Comparison of ENCODE assay signal across 23 mouse cellular contexts in genomic region chr2:61764470-61765105, GRCm38 (mm10). TPM values are rescaled to one million over a fixed set of nuclear protein-coding genes. Genes with fewer than 3 reads are reported as not detected.
DNase-seq lines count a peak whose midpoint lies in the region; ATAC-seq and TF ChIP-seq lines count a peak whose summit lies in the region.
"Had no signal": no experiment of that assay in that cellular context is flagged by ENCODE, and none has a peak within 500 bp of the region (broad histone marks: within the 10 kb centered on the region; RNA-seq: fewer than 3 reads in every experiment).

No protein-coding gene starts in this region.

- no peak for DNase-seq in layer of hippocampus, adult 2 months (ENCODE audit: low spot score in 2 of 2)
- DNase-seq in layer of hippocampus, postnatal 25 days (ENCODE audit: extremely low spot score in 1 of 2, low spot score in 1 of 2) = no peak
- DNase-seq in brain, embryonic 14.5 days (ENCODE audit: low read depth) = peak; percentile 63
- DNase-seq in forebrain, embryonic 11.5 days (ENCODE audit: low spot score) = no peak
- DNase-seq in cerebellum, adult 18-20 months = no peak
- DNase-seq in spleen, postnatal 10 days (ENCODE audit: low spot score in 2 of 2) = no peak
- DNase-seq: adrenal gland, postnatal 14 days; cerebellum, adult 2 months; cerebellum, postnatal 14 days; gastrocnemius, postnatal 25 days; heart, postnatal 36 days; kidney, adult 11 months had no signal

- no peak for TF ChIP-seq POLR2A in brain, embryonic 14.5 days (IDR thresholded peaks at IDR 0.05; ENCODE audit: borderline replicate concordance, extremely low read depth, insufficient read depth, insufficient read length, poor library complexity, severe bottlenecking)

- H3K4me2 ChIP-seq in forebrain, embryonic 11.5 days (ENCODE audit: low read depth, low read length, severe bottlenecking) = no peak overlapping the region
- H3K4me2 ChIP-seq in forebrain, embryonic 15.5 days (replicated peaks) = no peak overlapping the region
- H3K4me2 ChIP-seq: heart, embryonic 13.5 days; hindbrain, embryonic 12.5 days had no signal

- H3K4me1 ChIP-seq in forebrain, embryonic 11.5 days (replicated peaks; ENCODE audit: control insufficient read depth, insufficient read depth, low read length) = 0 out of 2 replicates have a peak, but pooled peaks cover 5% of the 10 kb centered on the region
- H3K4me1 ChIP-seq in forebrain, embryonic 15.5 days = peaks cover 17% of the 10 kb centered on the region
- H3K4me1 ChIP-seq: embryonic facial prominence, embryonic 10.5 days; hindbrain, embryonic 12.5 days had no signal

- H3K36me3 ChIP-seq in forebrain, embryonic 11.5 days (ENCODE audit: control insufficient read depth, insufficient read depth, low read length) = no peaks in the 10 kb centered on the region
- no peaks in the 10 kb centered on the region for H3K36me3 ChIP-seq in forebrain, embryonic 15.5 days
- H3K36me3 ChIP-seq: hindbrain, embryonic 12.5 days had no signal

- H3K9ac ChIP-seq in forebrain, embryonic 11.5 days (ENCODE audit: low read length) = no peak overlapping the region
- H3K9ac ChIP-seq in forebrain, embryonic 15.5 days (replicated peaks) = no peak overlapping the region
- H3K9ac ChIP-seq: heart, embryonic 13.5 days; hindbrain, embryonic 12.5 days had no signal

- ATAC-seq in forebrain, embryonic 11.5 days (replicated peaks; ENCODE audit: low FRiP score) = peak; percentile 68
- ATAC-seq in forebrain, embryonic 15.5 days (replicated peaks) = peak; percentile 62
- ATAC-seq: activated CD4-positive, CD25-positive, alpha-beta regulatory T cell, adult 4 months; hindbrain, postnatal 0 days; Patski had no signal

- no peak overlapping the region for H3K4me3 ChIP-seq in layer of hippocampus, adult 2 months
- H3K4me3 ChIP-seq in forebrain, embryonic 11.5 days (ENCODE audit: low read depth, low read length) = no peak overlapping the region
- H3K4me3 ChIP-seq in forebrain, embryonic 15.5 days = no peak overlapping the region
- H3K4me3 ChIP-seq: embryonic facial prominence, embryonic 10.5 days; heart, embryonic 13.5 days; hindbrain, embryonic 12.5 days had no signal

- no peaks in the 10 kb centered on the region for H3K27me3 ChIP-seq in forebrain, embryonic 11.5 days (ENCODE audit: control insufficient read depth, insufficient read depth, low read length)
- H3K27me3 ChIP-seq in forebrain, embryonic 15.5 days = no peaks in the 10 kb centered on the region
- H3K27me3 ChIP-seq: CH12.LX; heart, embryonic 13.5 days; hindbrain, embryonic 12.5 days; Patski had no signal

- no peaks in the 10 kb centered on the region for H3K9me3 ChIP-seq in forebrain, embryonic 11.5 days (ENCODE audit: control insufficient read depth, low read length)
- no peaks in the 10 kb centered on the region for H3K9me3 ChIP-seq in forebrain, embryonic 15.5 days
- H3K9me3 ChIP-seq: embryonic facial prominence, embryonic 10.5 days; heart, embryonic 13.5 days; hindbrain, embryonic 12.5 days had no signal

- WGBS in forebrain, embryonic 11.5 days = 39% methylated on average over 6 of the region's 6 CpGs
- 26% methylated on average over 6 of the region's 6 CpGs for WGBS in forebrain, embryonic 15.5 days

- H3K27ac ChIP-seq in layer of hippocampus, adult 2 months = peak overlapping the region; percentile 76
- H3K27ac ChIP-seq in forebrain, embryonic 11.5 days (ENCODE audit: low read depth, low read length) = peak overlapping the region; percentile 19
- H3K27ac ChIP-seq in forebrain, embryonic 15.5 days (replicated peaks) = peak overlapping the region; percentile 71
- H3K27ac ChIP-seq: embryonic facial prominence, embryonic 10.5 days; heart, embryonic 13.5 days; hindbrain, embryonic 12.5 days; hindbrain, postnatal 0 days had no signal

- TF ChIP-seq CTCF in layer of hippocampus, adult 2 months (conservative IDR thresholded peaks at IDR 0.05) = no peak
- TF ChIP-seq CTCF in brain, embryonic 14.5 days (IDR thresholded peaks at IDR 0.05; ENCODE audit: borderline replicate concordance, extremely low read depth, insufficient read depth, insufficient read length) = no peak

RNA-seq across cellular contexts. Expression of gene Tbr1, which starts 38.1 kb away (rescaled TPM):
- 10 to 100 TPM; 41.1 to 45.3 TPM for total RNA-seq in layer of hippocampus, adult 2 months (2021)
- total RNA-seq in layer of hippocampus, postnatal 25 days (2021) = 10 to 100 TPM; 37.0 to 41.4 TPM
- 33.8 and 60.1 TPM in 2 replicates for polyA plus RNA-seq in brain, embryonic 14.5 days (2012; rRNA removed)
- 39.9 and 43.8 TPM in 2 replicates for polyA plus RNA-seq in forebrain, embryonic 11.5 days (2014; fragmentation: Nextera tagmentation; extraction: Ambion mirVana)
- 60.8 and 61.6 TPM in 2 replicates for polyA plus RNA-seq in forebrain, embryonic 15.5 days (2015; fragmentation: Nextera tagmentation; extraction: Ambion mirVana)
- total RNA-seq: adrenal gland, adult 18-20 months; adrenal gland, postnatal 14 days; gastrocnemius, adult 18-20 months; gastrocnemius, postnatal 25 days; heart, adult 8-10 months had no signal
- polyA plus RNA-seq: activated CD4-positive, CD25-positive, alpha-beta regulatory T cell, adult 4 months had no signal

RNA-seq across cellular contexts. Expression of gene Psmd14, which starts 53.1 kb away (rescaled TPM):
- 100 to 1,000 TPM; 110 to 120 TPM for total RNA-seq in layer of hippocampus, adult 2 months (2021)
- total RNA-seq in layer of hippocampus, postnatal 25 days (2021) = 100 to 1,000 TPM; 103 to 111 TPM
- 96.6 and 104 TPM in 2 replicates for polyA plus RNA-seq in brain, embryonic 14.5 days (2012; rRNA removed)
- 271 and 294 TPM in 2 replicates for polyA plus RNA-seq in forebrain, embryonic 11.5 days (2014; fragmentation: Nextera tagmentation; extraction: Ambion mirVana)
- polyA plus RNA-seq in forebrain, embryonic 15.5 days (2015; fragmentation: Nextera tagmentation; extraction: Ambion mirVana) = 251 and 257 TPM in 2 replicates

Comparison
In these comparisons a context has a peak if more than half of its experiments do, and no peak if none do; other contexts are left out.
1. H3K27ac ChIP-seq: peak in every context shown above with its lines; median percentile 76 in layer of hippocampus, adult 2 months; 71 in forebrain, embryonic 15.5 days; 19 in forebrain, embryonic 11.5 days.